Mouse (Mus musculus) E14TG2a.4 (cell line): Measurements from ENCODE around the gene Intu.

Experiments
- CTCF ChIP-seq: conservative IDR thresholded peaks from 2 replicates; pipeline ENCODE4 v1.5.1; 2014; ENCODE audit warnings: low read length
- NANOG ChIP-seq: IDR thresholded peaks from 2 replicates; pipeline ENCODE4 v1.6.1; 2014; ENCODE audit warnings: borderline replicate concordance, low read length, mixed read lengths

- TF ChIP-seq CTCF (no peak), NANOG (no peak)
Measured at GRCm38 (mm10) chr3:40683171-40683570, 152.1 kb downstream of the Intu start.
